ENCODE assay signal across 18 mouse cellular contexts in genomic region chr12:26180846-26181245, GRCm38 (mm10).
DNase-seq lines count a peak whose midpoint lies in the region; ATAC-seq and TF ChIP-seq lines count a peak whose summit lies in the region.
"Had no signal": no experiment of that assay in that cellular context is flagged by ENCODE, and none has a peak within 500 bp of the region (broad histone marks: within the 10 kb centered on the region; RNA-seq: fewer than 3 reads in every experiment).

No protein-coding gene starts in this region.

- H3K27me3 ChIP-seq in forebrain, embryonic 16.5 days (replicated peaks; ENCODE audit: control insufficient read depth, insufficient read depth, low read length), result no peaks in the 10 kb centered on the region
- H3K27me3 ChIP-seq in forebrain, embryonic 10.5 days (ENCODE audit: poor library complexity, severe bottlenecking), result no peaks in the 10 kb centered on the region
- no peaks in the 10 kb centered on the region for H3K27me3 ChIP-seq in liver, adult 2 months (ENCODE audit: control insufficient read depth, insufficient read depth, low read length)
- no peaks in the 10 kb centered on the region for H3K27me3 ChIP-seq in liver, postnatal 0 days (ENCODE audit: insufficient read depth, low read length)
- H3K27me3 ChIP-seq: forebrain, embryonic 13.5 days; hindbrain, embryonic 15.5 days had no signal

- no peak overlapping the region for H3K4me3 ChIP-seq in forebrain, embryonic 16.5 days (replicated peaks; ENCODE audit: low read length)
- H3K4me3 ChIP-seq in forebrain, embryonic 10.5 days, result no peak overlapping the region
- no peak overlapping the region for H3K4me3 ChIP-seq in liver, adult 2 months (ENCODE audit: insufficient read depth, low read depth, low read length)
- H3K4me3 ChIP-seq in liver, postnatal 0 days (ENCODE audit: low read depth, low read length), result no peak overlapping the region
- H3K4me3 ChIP-seq: forebrain, embryonic 13.5 days; hindbrain, embryonic 15.5 days; limb, embryonic 10.5 days had no signal

- TF ChIP-seq POLR2A in liver, adult 2 months (IDR thresholded peaks at IDR 0.05; ENCODE audit: extremely low read depth, insufficient read depth, low read length), result no peak

- ATAC-seq in forebrain, embryonic 16.5 days, result no peak
- no peak for ATAC-seq in liver, postnatal 0 days
- ATAC-seq: forebrain, embryonic 13.5 days had no signal

- no peak overlapping the region for H3K9ac ChIP-seq in forebrain, embryonic 16.5 days (replicated peaks; ENCODE audit: low read depth, low read length)
- H3K9ac ChIP-seq in liver, adult 2 months (ENCODE audit: low read depth, low read length), result no peak overlapping the region
- no peak overlapping the region for H3K9ac ChIP-seq in liver, postnatal 0 days (replicated peaks)
- H3K9ac ChIP-seq: forebrain, embryonic 13.5 days; hindbrain, embryonic 15.5 days; liver, embryonic 14.5 days had no signal

- H3K79me2 ChIP-seq in liver, adult 2 months (ENCODE audit: control insufficient read depth, insufficient read depth, low read length), result no peaks in the 10 kb centered on the region

- peaks cover 5% of the 10 kb centered on the region; the same call in 1 of the 2 replicates for H3K4me1 ChIP-seq in forebrain, embryonic 16.5 days (replicated peaks; ENCODE audit: control insufficient read depth, insufficient read depth, low read length)
- peaks cover 5% of the 10 kb centered on the region for H3K4me1 ChIP-seq in forebrain, embryonic 10.5 days
- peaks cover 8% of the 10 kb centered on the region for H3K4me1 ChIP-seq in liver, adult 2 months (ENCODE audit: control insufficient read depth, insufficient read depth, low read length)
- no peaks in the 10 kb centered on the region for H3K4me1 ChIP-seq in liver, postnatal 0 days (ENCODE audit: insufficient read depth)
- H3K4me1 ChIP-seq: hindbrain, embryonic 15.5 days; limb, embryonic 10.5 days had no signal

- DNase-seq in forebrain, embryonic 10.5 days (ENCODE audit: extremely low spot score, low spot score), result no peak
- peak; percentile 86 for DNase-seq in liver, adult 2 months (ENCODE audit: extremely low read depth, low read depth, low spot score)
- DNase-seq in liver, postnatal 0 days, result no peak
- peak; percentile 45 to 54 for DNase-seq in right cerebral cortex, adult 2 months (ENCODE audit: low spot score in 2 of 2)
- peak; percentile 45 for DNase-seq in thymus, postnatal 25 days
- DNase-seq in embryo, embryonic 11 days, result no peak
- DNase-seq in adipocyte (ENCODE audit: low spot score), result no peak
- DNase-seq: cerebellum, adult 11-12 months; gastrocnemius, postnatal 10 days; heart, postnatal 10 days; kidney, adult 2 months; kidney, postnatal 4 days; lung, postnatal 14 days had no signal

- no peaks in the 10 kb centered on the region for H3K36me3 ChIP-seq in forebrain, embryonic 16.5 days (ENCODE audit: control insufficient read depth, insufficient read depth)
- H3K36me3 ChIP-seq in forebrain, embryonic 10.5 days (replicated peaks), result no peaks in the 10 kb centered on the region
- H3K36me3 ChIP-seq in liver, adult 2 months (ENCODE audit: control insufficient read depth, insufficient read depth, low read length), result no peaks in the 10 kb centered on the region
- no peaks in the 10 kb centered on the region for H3K36me3 ChIP-seq in liver, postnatal 0 days (replicated peaks; ENCODE audit: insufficient read depth, low read length)
- H3K36me3 ChIP-seq: hindbrain, embryonic 15.5 days; limb, embryonic 10.5 days had no signal

- H3K4me2 ChIP-seq in forebrain, embryonic 16.5 days (ENCODE audit: low read length), result no peak overlapping the region
- H3K4me2 ChIP-seq in liver, postnatal 0 days (ENCODE audit: low read depth, low read length), result no peak overlapping the region
- H3K4me2 ChIP-seq: forebrain, embryonic 13.5 days; hindbrain, embryonic 15.5 days had no signal

- TF ChIP-seq EP300 in liver, postnatal 0 days (IDR thresholded peaks at IDR 0.05; ENCODE audit: low read depth), result no peak

- no peaks in the 10 kb centered on the region for H3K9me3 ChIP-seq in forebrain, embryonic 16.5 days (ENCODE audit: control insufficient read depth, low read length)
- H3K9me3 ChIP-seq in forebrain, embryonic 10.5 days, result no peaks in the 10 kb centered on the region
- no peaks in the 10 kb centered on the region for H3K9me3 ChIP-seq in liver, postnatal 0 days (ENCODE audit: low read length)
- H3K9me3 ChIP-seq: forebrain, embryonic 13.5 days; hindbrain, embryonic 15.5 days; limb, embryonic 10.5 days had no signal

- TF ChIP-seq CTCF in liver, adult 2 months (IDR thresholded peaks at IDR 0.05; ENCODE audit: low read depth, low read length), result no peak
- TF ChIP-seq CTCF in liver, postnatal 0 days (IDR thresholded peaks at IDR 0.05; ENCODE audit: low read depth), result no peak

- peak overlapping the region; percentile 10; the same call in 1 of the 2 replicates for H3K27ac ChIP-seq in forebrain, embryonic 16.5 days (ENCODE audit: low read length)
- H3K27ac ChIP-seq in forebrain, embryonic 10.5 days, result no peak overlapping the region
- peak overlapping the region; percentile 77 for H3K27ac ChIP-seq in liver, adult 2 months (replicated peaks; ENCODE audit: insufficient read depth, low read depth, low read length)
- no peak overlapping the region for H3K27ac ChIP-seq in liver, postnatal 0 days (ENCODE audit: low read depth)
- H3K27ac ChIP-seq: forebrain, embryonic 13.5 days; hindbrain, embryonic 15.5 days; limb, embryonic 10.5 days; liver, embryonic 14.5 days had no signal

- 64% methylated on average over 7 of the region's 7 CpGs for WGBS in forebrain, embryonic 16.5 days
- WGBS in forebrain, embryonic 10.5 days, result 80% methylated on average over 7 of the region's 7 CpGs
- 24% methylated on average over 7 of the region's 7 CpGs for WGBS in liver, adult 2 months
- WGBS in liver, postnatal 0 days (ENCODE audit: insufficient replicate concordance), result 69% methylated on average over 7 of the region's 7 CpGs

Comparison
In these comparisons a context has a peak if more than half of its experiments do, and no peak if none do; other contexts are left out.
1. H3K27ac ChIP-seq: peak in forebrain, embryonic 16.5 days (single experiment) and liver, adult 2 months (single experiment); none in forebrain, embryonic 10.5 days (single experiment) and liver, postnatal 0 days (single experiment).
2. DNase-seq: peak in liver, adult 2 months (single experiment), right cerebral cortex, adult 2 months (2 of 2) and thymus, postnatal 25 days (single experiment); none in forebrain, embryonic 10.5 days (single experiment), liver, postnatal 0 days (single experiment), embryo, embryonic 11 days (single experiment) and adipocyte (single experiment).